Mouse (Mus musculus) hindlimb bud, embryonic 11.5 days (tissue): Measurements from ENCODE around the gene Amd1.

ENCODE experiments used
- DNase-seq: peaks from one replicate; pipeline ENCODE4 v3.0.0-alpha.2; 2012; ENCODE audit warnings: low read depth, low spot score; ENCODE audit errors: extremely low spot score

The Amd1 gene

DNA sequence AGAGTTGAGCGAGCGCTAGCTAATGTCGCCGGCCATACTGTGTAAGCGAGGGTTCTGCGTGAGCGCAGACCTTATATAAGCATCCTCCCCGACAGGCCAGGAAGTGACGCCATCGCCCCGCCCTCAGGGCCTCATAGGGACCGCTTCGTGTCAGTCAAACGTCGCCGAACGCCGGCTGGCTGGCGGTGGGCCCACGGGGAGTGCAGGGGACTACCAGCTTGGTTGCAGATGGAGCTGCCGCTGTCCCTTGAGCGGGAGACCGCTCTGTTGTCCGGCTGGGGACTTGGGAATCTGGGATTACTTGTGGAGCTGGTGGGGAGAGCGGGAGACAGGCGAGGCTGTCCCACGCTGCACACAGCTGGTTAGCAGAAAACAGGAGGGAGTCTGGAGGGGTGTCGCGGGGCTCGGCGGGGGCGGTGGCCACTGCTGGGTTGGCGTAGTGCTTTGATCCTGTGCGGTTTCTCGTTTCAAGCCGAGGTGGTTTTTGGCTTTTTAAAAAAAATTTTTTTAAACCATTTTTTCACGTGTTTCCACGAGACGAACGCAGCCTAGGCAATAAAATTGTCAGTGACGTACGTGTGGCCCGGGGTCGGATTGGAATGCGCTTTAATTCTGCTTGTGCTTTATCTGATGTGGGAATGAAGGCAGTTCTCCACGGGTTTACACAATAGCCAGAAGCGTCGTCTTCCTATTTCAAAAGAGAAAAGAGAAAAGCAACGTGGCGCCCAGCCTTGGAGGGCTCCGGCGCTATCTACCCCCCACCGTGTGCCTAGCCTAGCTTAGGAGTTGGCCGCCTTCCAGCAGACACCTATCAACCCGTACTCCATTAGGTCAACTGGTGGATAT lies at the start of gene Amd1:
Gene Amd1 (minus strand): TSS at position 47 of the 846 bp plus-strand sequence.
- peak; percentile 96 for DNase-seq

DNA sequence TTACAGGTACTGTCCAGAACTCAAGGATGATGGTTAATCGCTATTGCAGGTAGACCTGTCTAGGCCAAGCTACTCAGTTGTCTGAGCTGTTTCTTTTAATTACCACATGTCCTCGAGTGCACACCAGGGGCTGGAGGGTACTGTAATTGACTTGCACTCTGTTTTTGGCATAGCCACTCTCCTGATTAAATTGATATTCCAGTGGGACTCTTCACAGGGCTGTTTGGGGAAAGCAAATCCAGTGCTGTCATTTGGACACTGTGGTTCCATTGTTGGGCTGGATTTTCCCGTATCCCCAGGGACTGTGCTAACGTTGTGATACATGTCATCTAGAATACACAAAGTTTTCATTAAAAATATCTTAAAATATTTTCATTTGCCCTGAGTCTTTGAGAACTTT lies 49.2 kb upstream of the Amd1 start:
- no peak for DNase-seq

DNA sequence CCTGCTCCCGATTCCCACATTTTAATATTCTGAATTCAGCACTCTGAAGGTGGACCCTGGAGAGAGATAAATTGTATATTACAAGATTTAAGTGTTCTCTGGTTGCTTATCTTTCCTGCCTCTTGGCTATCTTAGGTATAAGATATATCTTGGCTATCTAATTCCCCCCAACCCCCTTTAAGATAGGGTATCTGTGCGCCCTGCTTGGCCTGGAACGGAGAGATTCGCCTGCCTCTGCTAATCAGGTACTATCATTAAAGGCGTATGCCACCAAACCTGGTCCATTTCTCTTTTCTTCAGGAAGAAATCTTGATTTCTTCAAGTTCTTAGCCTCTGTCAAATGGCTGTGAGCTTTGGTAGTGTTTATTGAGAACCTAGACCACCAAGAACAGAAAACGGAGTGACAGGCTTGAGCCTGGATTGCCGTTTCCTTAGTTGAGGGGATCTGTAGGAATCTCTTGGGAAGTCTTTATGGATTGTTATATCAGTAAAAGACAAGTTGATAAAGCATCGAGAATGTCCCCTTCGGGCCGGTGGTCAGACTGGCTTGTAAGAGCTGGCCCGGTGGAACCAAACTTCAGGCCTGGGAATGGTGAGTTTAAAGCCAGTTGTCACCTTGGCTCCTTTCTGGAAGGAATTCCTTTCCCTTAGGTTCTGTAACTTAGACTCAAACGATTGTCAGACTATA lies 48.4 kb upstream of the Amd1 start:
- DNase-seq = no peak

DNA sequence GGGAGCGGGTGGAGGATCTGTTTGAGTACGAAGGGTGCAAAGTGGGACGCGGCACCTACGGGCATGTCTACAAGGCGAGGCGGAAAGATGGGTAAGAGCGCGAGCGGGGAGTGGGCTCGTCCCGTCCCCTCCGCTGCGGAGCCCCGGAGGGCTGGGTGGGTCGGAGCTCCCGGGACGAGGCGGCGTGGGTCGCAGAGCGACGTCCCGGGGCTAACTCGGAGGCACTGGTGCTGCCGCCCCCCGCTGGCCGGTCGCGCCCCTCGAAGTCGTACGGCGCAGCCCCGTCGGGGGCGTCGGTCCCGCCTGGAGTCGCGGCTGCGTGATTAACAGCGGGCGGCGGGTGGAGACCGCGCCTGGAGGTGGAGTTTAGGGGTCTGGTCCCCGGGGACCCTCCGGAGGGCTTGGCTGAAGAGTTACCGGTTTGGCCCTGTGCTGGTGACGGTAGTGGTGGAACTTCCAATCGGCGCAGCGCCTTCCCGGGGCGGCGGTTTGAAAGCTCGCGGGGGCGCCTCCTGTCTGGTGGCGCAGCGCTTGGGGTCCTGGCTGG lies 47.7 kb upstream of the Amd1 start:
- DNase-seq = no peak

DNA sequence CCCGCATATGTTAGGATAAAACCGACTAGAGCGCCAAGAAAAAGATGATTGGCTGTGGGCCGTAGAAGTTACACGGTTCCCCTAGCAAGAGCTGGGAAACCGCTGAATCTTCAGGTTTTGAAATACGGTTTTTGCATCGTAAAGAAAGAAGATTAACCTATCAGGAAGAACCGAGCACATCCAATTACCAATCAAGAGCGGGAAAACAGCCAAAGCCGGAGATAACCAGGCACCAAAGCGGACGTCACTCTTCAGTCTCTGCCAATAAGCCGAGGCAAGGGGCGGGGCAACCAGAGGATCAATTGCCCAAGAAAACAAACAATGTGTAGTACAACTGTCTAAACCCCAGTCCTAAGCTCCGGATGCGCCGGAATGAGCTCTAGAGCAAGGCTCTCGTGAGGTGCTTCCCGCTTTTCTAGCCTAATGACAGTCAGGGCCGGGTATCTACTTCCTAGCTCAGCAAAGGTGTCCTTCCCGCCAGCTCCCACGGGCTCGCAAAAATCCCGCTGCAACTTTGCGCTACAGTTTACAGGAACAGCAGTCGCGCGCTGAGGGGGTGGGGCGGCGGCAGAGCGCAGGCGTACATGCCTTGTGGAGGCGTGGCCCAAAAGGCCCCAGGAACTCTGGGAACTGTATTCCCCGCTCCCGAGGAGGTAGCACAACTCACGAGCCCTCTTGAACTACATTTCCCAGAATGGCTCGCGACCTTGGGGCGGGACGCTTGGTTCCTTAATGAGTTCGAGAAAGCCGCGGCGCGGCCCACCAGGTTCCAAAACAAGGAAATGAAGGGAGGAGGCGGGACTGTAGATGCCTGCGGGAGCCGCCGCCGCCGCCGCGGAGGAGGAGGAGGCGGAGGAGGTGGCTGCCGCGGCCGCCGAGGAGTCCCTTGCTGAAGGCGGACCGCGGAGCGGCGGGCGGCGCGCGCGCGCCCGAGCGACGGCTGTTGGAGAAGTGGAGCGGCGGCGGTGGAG lies 46.9 kb upstream of the Amd1 start:
- peak; percentile 98 for DNase-seq

DNA sequence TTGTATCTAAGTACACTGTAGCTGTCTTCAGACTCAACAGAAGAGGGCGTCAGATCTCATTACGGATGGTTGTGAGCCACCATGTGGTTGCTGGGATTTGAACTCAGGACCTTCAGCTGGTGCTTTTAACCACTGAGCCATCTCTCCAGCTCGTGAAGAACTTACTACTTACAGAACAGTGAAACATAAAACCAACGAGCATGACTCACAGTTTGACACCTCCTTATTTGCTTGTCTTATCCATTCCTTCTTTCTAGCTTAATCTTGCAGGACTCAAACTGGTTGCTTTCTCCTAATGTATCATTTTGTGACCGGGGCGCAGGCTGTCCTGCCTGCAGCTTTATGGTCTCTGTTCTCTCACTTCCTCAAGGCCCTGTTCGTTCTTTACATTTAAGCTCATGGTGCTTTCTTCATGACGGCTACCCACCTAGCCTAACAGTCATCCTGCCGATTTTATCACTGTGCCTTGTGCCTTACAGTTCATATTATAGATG lies 45.5 kb upstream of the Amd1 start:
- no peak for DNase-seq

DNA sequence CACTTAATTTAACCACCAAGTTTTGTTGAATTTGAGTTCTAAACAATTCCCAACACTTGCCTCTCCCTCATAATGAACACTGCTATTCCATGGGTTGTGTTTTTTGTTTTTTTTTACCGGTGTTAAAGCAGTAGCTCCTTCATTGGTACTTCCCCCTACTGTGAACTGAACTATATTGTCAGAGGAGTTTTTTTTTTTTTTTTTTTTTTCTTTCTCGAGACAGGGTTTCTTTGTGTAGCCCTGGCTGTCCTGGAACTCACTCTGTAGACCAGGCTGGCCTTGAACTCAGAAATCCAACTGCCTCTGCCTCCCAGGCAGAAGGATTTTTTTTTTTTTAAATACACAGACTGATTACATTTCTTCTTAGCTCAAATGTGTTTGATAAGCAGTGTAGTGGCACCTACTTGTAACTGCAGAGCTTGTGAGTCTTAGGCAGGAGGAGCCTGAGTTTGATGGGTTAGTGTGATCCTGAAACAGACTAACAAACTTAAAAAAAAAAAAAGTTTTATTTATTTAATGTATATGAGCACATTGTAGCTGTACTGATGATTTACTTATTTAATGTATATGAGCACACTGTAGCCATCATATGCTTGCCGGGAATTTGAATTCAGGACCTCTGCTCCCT lies 44.9 kb upstream of the Amd1 start:
- DNase-seq = no peak

DNA sequence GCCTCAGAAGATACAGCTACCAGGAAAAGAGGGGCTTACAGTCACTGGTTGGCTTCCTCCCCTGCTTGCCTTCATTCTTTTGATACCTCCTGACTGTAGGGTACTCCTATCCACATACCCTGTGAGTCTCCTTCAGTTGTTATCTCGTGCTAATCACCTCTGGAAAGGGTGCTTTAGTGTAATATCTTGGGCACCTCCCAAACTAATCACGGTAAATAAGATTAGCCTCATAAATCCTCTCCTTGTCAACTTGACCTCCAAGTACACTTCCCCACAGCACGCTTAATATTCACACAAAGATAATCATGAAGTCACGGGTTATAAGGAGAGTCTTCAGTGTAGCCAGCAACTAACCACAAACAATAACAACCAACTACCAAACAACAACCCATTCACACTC lies 40.0 kb upstream of the Amd1 start:
- DNase-seq = no peak

DNA sequence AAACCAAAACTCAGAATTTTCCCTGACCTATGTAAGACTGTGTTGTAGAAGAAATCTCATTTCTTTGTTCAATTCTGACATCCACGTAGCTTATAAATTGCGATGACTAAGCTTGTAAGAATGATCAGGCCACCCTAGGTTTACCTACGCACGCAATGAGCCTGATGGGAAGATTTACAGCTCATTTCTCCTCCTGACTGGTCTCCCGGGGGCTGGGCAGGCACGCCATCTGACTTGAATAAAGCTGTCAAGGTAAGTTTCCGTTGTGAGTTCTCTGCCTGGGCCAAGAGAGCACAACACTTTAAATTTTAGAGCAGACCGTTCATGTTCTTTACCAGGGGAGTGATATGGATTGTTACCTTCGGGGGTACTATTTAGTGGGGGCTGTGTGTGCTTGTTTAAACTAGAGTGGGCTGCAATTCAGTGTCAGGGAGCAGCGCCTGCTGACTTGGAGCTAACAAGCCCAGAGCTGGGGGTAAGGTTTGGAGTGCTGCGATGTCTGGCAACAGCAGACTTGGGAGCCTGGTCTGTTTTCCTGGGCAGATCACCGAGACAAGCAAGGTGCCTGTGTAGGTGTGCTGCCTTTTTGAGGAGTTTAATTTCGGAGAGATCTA lies 37.5 kb upstream of the Amd1 start, which contains the start of gene Cdk19:
Gene Cdk19 (plus strand): TSS at position 214 of the 614 bp plus-strand sequence.
- DNase-seq = peak; percentile 47

DNA sequence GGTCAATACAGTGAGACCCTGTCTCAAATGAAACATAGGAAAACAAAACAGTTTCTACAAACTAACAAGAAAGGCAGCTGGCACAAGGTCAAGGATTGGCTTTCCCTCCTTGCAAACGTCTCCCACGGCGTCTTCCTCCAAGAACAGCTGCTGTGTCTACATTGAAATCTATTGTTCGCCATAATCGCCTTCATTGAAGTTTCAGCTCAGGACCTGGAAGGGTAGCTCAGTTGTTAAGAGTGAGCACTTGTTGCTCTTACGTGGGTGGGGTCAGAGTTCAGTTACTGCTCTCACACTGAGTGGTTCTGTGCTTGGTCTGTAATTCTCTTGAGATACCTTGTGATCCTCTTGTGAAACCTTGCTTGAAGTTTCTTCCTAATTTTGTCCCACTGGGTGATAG lies 30.9 kb upstream of the Amd1 start:
- DNase-seq = no peak

DNA sequence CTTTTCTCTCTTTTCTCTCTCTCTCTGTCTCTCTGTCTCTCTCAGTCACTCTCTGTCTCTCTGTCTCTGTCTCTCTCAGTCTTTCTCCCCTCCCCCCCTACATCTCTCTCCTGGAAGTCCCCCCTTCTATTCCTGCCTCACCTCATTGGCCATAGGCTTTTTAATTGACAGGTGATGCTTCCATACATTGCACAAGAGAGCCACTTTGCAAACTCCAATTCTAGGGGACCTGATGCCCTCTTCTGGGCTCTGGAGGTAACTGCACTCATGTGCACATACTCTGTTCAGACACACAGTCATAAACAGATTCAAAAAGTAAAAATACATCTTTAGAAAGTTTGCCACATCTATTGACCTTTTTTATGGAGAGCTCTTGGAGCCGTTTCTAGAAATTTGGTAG lies 28.3 kb upstream of the Amd1 start:
- DNase-seq = no peak

DNA sequence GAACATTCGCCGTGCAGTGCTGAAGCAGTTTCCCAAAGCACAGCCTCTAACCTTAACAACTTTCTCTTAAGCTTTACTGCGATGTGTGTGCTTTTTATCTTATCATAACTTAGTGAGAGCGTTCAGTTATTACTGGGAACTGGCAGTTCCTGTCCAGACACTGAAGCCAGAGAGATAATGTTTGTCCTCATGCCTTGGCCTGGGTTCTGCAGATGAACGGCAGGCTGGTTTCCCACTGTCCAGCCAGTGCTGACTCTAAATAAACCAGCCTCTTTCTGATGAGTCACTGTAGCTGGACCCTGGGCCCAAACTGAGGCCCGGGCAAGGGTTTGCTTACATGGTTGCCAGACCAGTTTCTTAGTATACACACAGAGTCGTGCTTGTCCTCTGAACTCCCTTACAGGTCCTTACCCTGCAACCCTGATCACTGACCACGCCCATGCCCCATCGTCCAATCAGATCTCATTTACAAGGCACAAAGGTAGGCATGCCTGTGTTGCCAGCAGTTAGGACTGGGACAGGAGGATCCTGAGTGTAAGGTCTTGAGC lies 26.1 kb upstream of the Amd1 start:
- DNase-seq = no peak

DNA sequence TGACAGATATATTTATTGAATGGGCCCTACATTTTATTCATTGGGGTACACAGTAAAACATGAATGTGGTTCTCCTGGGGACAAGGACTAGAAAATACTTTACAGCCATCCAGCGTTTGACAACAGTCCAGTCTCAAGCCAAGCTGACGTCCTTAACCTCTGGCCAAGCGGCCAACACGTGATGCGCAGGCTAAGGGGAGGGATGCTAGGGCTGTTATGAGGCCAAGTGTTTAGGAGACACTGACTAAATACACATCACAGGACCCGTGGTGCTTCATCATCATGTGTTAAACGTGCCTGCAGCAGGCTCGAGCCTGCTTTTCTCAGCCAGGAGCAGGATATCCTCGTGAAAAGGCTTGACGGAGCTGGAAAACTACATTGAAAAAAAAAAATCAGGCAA lies 18.3 kb upstream of the Amd1 start:
- DNase-seq = no peak

DNA sequence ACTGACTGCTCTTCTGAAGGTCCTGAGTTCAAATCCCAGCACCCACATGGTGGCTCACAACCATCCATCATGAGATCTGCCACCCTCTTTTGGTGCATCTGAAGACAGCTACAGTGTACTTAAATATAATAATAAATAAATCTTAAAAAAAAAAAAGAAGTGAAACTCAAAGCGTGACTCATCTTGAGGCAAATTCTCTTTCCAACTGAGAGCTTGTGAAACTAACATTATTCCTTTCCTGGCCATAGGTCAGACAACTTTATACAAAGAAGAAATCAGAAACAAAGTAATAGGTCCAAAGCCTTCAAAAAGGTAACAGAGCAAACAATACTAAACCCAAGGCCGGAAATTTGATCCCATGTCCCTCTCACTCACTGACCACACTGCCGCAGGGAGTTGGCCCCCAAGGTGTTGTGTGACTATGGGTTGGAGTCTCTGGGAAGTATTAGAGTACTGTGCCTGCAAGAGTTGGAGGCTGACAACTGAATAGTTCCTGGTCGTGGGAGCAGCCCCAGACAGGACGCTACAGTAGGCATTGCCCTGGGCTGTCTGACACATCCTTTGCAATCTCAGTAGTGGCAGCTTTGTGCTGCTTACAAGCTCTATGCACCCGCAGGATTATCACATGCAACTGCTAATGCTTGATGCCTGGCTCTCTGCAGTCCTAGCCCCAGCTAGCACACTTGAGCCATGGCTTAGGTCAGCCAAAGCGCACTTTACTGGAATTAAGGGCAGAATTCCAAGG lies 15.0 kb upstream of the Amd1 start:
- no peak for DNase-seq

DNA sequence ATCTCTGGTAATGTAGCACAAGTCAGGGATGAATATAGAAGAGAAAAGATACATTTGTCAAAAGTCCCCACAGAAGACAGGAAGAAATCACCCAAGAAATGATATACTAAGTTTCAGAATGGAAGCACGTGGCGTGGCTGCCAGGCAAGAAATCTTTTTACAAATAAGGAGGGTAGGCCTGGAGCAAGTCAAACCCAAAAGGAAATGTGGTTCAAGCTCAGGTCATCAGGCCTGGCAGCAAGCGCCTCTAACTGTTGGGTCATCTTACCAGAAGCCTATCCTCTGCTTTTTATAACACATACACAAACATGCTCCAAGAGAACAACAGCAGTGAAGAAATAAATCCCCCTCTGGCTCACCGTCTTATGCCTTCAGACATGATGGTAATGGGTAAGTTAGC lies 10.8 kb upstream of the Amd1 start:
- DNase-seq = no peak

DNA sequence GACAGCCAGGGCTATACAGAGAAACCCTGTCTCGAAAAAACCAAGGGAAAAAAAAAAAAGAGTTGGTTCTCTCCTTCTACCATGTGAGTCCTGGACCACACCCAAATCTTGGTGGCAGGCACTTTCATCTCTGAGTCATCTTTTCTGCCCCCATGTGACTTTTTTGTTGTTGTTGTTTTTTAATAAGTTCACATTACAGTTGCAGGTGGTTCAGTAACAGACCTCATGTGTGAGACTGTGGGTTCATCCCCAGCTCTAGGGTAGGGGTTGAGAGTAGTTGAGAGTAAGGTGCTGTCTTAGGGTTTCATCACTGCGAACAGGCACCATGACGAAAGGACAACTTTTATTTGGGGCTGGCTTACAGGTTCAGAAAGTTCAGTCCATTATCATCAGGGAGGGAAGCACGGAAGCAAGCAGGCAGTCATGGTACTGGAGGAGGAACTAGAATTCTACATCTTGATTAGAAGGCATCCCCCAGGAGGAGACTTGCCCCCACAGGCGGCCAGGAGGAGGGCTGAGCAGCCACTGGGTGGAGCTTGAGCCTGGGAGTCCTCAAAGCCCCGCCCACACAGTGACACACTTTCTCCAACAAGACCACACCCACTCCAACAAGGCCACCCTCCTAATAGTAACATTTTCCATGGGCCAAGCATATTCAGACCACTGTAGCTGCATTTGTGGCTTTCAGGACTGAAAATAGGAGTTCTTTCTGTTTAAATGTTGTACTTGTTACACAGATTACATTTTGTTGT lies 8.1 kb upstream of the Amd1 start:
- no peak for DNase-seq

DNA sequence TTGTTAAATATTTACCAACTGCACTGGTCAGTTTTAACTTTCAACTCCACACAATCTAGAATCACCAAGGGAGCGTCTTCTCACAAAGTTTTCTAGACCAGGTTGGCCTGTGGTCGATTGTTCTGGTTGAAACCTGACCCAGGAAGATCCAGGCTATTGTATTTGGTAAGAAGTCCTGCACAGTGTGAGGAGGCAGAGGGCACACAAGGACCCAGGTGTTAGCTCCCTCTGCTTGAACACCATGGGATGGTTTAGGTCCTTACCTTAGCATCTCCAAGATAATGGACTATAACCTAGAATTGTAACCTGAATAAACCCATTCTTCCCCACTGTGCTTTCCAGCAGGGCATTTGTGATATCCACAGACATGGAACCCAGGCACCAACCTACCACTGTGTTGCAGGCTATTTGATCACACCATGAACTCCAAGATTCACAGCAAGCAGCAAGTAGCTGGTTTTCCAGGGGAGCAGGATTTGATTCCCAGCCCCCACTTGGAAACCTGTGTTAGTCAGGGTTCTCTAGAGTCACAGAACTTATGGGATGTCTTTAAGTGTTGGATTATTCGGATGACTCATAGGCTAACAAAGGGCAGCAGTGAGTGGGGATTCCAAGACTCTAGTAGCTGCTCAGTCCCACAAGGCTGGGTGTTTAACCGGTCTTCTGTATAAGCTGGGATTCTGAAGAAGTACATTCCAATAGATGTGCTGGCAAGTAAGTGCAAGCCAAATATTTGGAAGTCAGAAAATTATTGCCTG lies 6.0 kb upstream of the Amd1 start:
- DNase-seq = no peak
